Comparison of ENCODE assay signal across 9 mouse cellular contexts in the genomic region with DNA sequence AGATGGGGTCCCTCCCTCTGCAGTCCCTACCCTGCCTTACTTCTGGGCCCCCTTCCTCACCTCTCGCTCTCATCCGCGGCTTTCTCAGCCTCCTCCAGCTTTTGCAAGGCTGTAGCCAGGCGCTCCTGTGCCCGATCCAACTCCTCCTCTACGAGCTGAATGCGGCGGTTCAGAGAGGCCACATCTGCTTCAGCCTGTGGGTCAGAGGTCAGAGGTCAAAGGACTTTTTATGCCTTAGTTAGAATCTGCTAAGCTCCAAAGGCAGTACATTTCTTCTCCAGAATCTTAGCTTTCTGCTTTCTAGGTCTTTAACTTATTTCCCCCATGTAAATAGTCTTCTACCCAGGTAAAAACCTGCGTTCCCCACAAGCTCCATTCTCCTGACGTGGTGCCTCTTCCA. TPM values are rescaled to one million over a fixed set of nuclear protein-coding genes. Genes with fewer than 3 reads are reported as not detected.
DNase-seq lines count a peak whose midpoint lies in the region; ATAC-seq lines count a peak whose summit lies in the region.
"Had no signal": no experiment of that assay in that cellular context is flagged by ENCODE, and none has a peak within 500 bp of the region (broad histone marks: within the 10 kb centered on the region; RNA-seq: fewer than 3 reads in every experiment).

No protein-coding gene starts in this region.

- H3K4me2 ChIP-seq in heart, embryonic 13.5 days, result peak overlapping the region; percentile 76
- H3K4me2 ChIP-seq in embryonic facial prominence, embryonic 11.5 days (ENCODE audit: low read depth, low read length), result 0 out of 2 replicates have a peak overlapping the region, but pooled peaks have one; percentile 5
- H3K4me2 ChIP-seq in midbrain, embryonic 16.5 days (ENCODE audit: low read length), result peak overlapping the region; percentile 51

- 30% methylated on average over 10 of the region's 10 CpGs for WGBS in heart, embryonic 13.5 days
- 16% methylated on average over 10 of the region's 10 CpGs for WGBS in embryonic facial prominence, embryonic 11.5 days
- WGBS in midbrain, embryonic 16.5 days, result 15% methylated on average over 10 of the region's 10 CpGs

- peaks cover 50% of the 10 kb centered on the region for H3K36me3 ChIP-seq in heart, embryonic 13.5 days
- H3K36me3 ChIP-seq in embryonic facial prominence, embryonic 11.5 days (replicated peaks; ENCODE audit: control insufficient read depth, insufficient read depth, low read depth, low read length), result no peaks in the 10 kb centered on the region
- H3K36me3 ChIP-seq in midbrain, embryonic 16.5 days (ENCODE audit: control insufficient read depth, insufficient read depth, low read length), result no peaks in the 10 kb centered on the region

- DNase-seq in heart, adult 8-10 months (ENCODE audit: low spot score), result no peak
- DNase-seq in embryonic facial prominence, embryonic 11.5 days (ENCODE audit: low spot score), result no peak
- peak; percentile 53 for DNase-seq in induced T-regulatory cell, adult 2 months (ENCODE audit: low read depth)
- no peak for DNase-seq in adrenal gland, adult 2 months
- no peak for DNase-seq in lung, postnatal 4 days
- no peak for DNase-seq in left cerebral cortex, postnatal 4 days

- H3K9me3 ChIP-seq in heart, embryonic 13.5 days, result no peaks in the 10 kb centered on the region
- H3K9me3 ChIP-seq in embryonic facial prominence, embryonic 11.5 days (replicated peaks; ENCODE audit: control insufficient read depth, low read length), result no peaks in the 10 kb centered on the region
- no peaks in the 10 kb centered on the region for H3K9me3 ChIP-seq in midbrain, embryonic 16.5 days (replicated peaks; ENCODE audit: control insufficient read depth, low read length, poor library complexity, severe bottlenecking)

- H3K4me1 ChIP-seq in heart, embryonic 13.5 days, result peaks cover 79% of the 10 kb centered on the region
- H3K4me1 ChIP-seq in embryonic facial prominence, embryonic 11.5 days (ENCODE audit: control insufficient read depth, insufficient read depth, low read length), result peaks cover 2% of the 10 kb centered on the region; the same call in 1 of the 2 replicates
- peaks cover 19% of the 10 kb centered on the region for H3K4me1 ChIP-seq in midbrain, embryonic 16.5 days (ENCODE audit: control insufficient read depth, insufficient read depth, low read length)

- H3K4me3 ChIP-seq in heart, embryonic 13.5 days, result peak overlapping the region; percentile 60
- no peak overlapping the region for H3K4me3 ChIP-seq in embryonic facial prominence, embryonic 11.5 days (ENCODE audit: low read depth, low read length)
- peak overlapping the region; percentile 19; the same call in 1 of the 2 replicates for H3K4me3 ChIP-seq in midbrain, embryonic 16.5 days (ENCODE audit: low read depth, low read length)

- peaks cover 31% of the 10 kb centered on the region for H3K27me3 ChIP-seq in heart, embryonic 13.5 days (replicated peaks)
- H3K27me3 ChIP-seq in embryonic facial prominence, embryonic 11.5 days (ENCODE audit: control insufficient read depth, insufficient read depth, low read length), result peaks cover 16% of the 10 kb centered on the region
- H3K27me3 ChIP-seq in midbrain, embryonic 16.5 days (ENCODE audit: control insufficient read depth, insufficient read depth, low read depth, low read length), result peaks cover 25% of the 10 kb centered on the region

- ATAC-seq in heart, embryonic 13.5 days (ENCODE audit: extremely low read depth, insufficient number of reproducible peaks, low FRiP score, low TSS enrichment), result no peak
- no peak for ATAC-seq in embryonic facial prominence, embryonic 11.5 days (replicated peaks; ENCODE audit: insufficient number of reproducible peaks, low FRiP score, low TSS enrichment, low read depth)
- ATAC-seq in midbrain, embryonic 16.5 days, result 0 out of 2 replicates have a peak, but pooled peaks have one; percentile 21

- intact Hi-C loops in left cerebral cortex, postnatal 4 days (cut with DNase I), result no loop called here

- H3K27ac ChIP-seq in heart, embryonic 13.5 days (replicated peaks), result no peak overlapping the region
- H3K27ac ChIP-seq in embryonic facial prominence, embryonic 11.5 days (replicated peaks; ENCODE audit: low read depth, low read length), result no peak overlapping the region
- no peak overlapping the region for H3K27ac ChIP-seq in midbrain, embryonic 16.5 days (ENCODE audit: low read length)

- peak overlapping the region; percentile 87 for H3K9ac ChIP-seq in heart, embryonic 13.5 days
- no peak overlapping the region for H3K9ac ChIP-seq in embryonic facial prominence, embryonic 11.5 days (replicated peaks; ENCODE audit: low read length)
- H3K9ac ChIP-seq in midbrain, embryonic 16.5 days (ENCODE audit: low read depth, low read length), result no peak overlapping the region

RNA-seq across cellular contexts. Expression of gene Tpm2, which starts 4.0 kb away (rescaled TPM):
- polyA plus RNA-seq in heart, embryonic 13.5 days (2015; fragmentation: Nextera tagmentation; extraction: Ambion mirVana), result 143 and 157 TPM in 2 replicates
- total RNA-seq in heart, adult 8-10 months (2022), result 10 to 100 TPM; 25.4 to 34.9 (median 31.1) TPM
- polyA plus RNA-seq in embryonic facial prominence, embryonic 11.5 days (2014; fragmentation: Nextera tagmentation; extraction: Ambion mirVana), result 97.9 and 99.1 TPM in 2 replicates
- 7.3 and 8.3 TPM in 2 replicates for polyA plus RNA-seq in midbrain, embryonic 16.5 days (2015; fragmentation: Nextera tagmentation; extraction: Ambion mirVana)
- 100 to 1,000 TPM in 1 of 2 experiments, 10 to 100 TPM in 1; 43.3 to 120 TPM for total RNA-seq in adrenal gland, adult 2 months (2021)
- 21.1 and 34.6 TPM in 2 replicates for polyA plus RNA-seq in adrenal gland, adult 2 months (2012; rRNA removed)
- total RNA-seq in left cerebral cortex, postnatal 4 days (2021), result 1 to 10 TPM; 4.7 to 5.2 TPM

RNA-seq across cellular contexts. Expression of gene Car9, which starts 12.8 kb away (rescaled TPM):
- polyA plus RNA-seq in heart, embryonic 13.5 days (2015; fragmentation: Nextera tagmentation; extraction: Ambion mirVana), result 1.8 and 2.0 TPM in 2 replicates
- total RNA-seq in heart, adult 8-10 months (2022), result 1 to 10 TPM in 1 of 4 experiments, under 1 TPM in 3; 0.25 to 1.0 (median 0.52) TPM
- polyA plus RNA-seq in embryonic facial prominence, embryonic 11.5 days (2014; fragmentation: Nextera tagmentation; extraction: Ambion mirVana), result 0.41 and 0.52 TPM in 2 replicates
- 0.21 TPM in 1 of 2 replicates, not detected in the other for polyA plus RNA-seq in midbrain, embryonic 16.5 days (2015; fragmentation: Nextera tagmentation; extraction: Ambion mirVana)
- total RNA-seq in adrenal gland, adult 2 months (2021), result under 1 TPM; 0.17 to 0.28 TPM
- 0.57 and 1.4 TPM in 2 replicates for polyA plus RNA-seq in adrenal gland, adult 2 months (2012; rRNA removed)
- under 1 TPM; 0.83 to 0.84 TPM for total RNA-seq in left cerebral cortex, postnatal 4 days (2021)
- total RNA-seq: CH12.LX had no signal

RNA-seq across cellular contexts. Expression of gene Arhgef39, which starts 20.1 kb away (rescaled TPM):
- polyA plus RNA-seq in heart, embryonic 13.5 days (2015; fragmentation: Nextera tagmentation; extraction: Ambion mirVana), result 32.0 and 40.3 TPM in 2 replicates
- total RNA-seq in heart, adult 8-10 months (2022), result not detected
- 41.0 and 43.7 TPM in 2 replicates for polyA plus RNA-seq in embryonic facial prominence, embryonic 11.5 days (2014; fragmentation: Nextera tagmentation; extraction: Ambion mirVana)
- 4.4 and 7.3 TPM in 2 replicates for polyA plus RNA-seq in midbrain, embryonic 16.5 days (2015; fragmentation: Nextera tagmentation; extraction: Ambion mirVana)
- total RNA-seq in adrenal gland, adult 2 months (2021), result 1 to 10 TPM; 1.0 to 2.1 TPM
- polyA plus RNA-seq in adrenal gland, adult 2 months (2012; rRNA removed), result 4.8 and 6.6 TPM in 2 replicates
- total RNA-seq in left cerebral cortex, postnatal 4 days (2021), result 1 to 10 TPM; 3.6 to 3.8 TPM

RNA-seq across cellular contexts. Expression of gene Ccdc107, which starts 26.9 kb away (rescaled TPM):
- 70.9 and 77.6 TPM in 2 replicates for polyA plus RNA-seq in heart, embryonic 13.5 days (2015; fragmentation: Nextera tagmentation; extraction: Ambion mirVana)
- 10 to 100 TPM; 28.7 to 39.4 (median 32.4) TPM for total RNA-seq in heart, adult 8-10 months (2022)
- 54.6 and 61.1 TPM in 2 replicates for polyA plus RNA-seq in embryonic facial prominence, embryonic 11.5 days (2014; fragmentation: Nextera tagmentation; extraction: Ambion mirVana)
- 81.1 and 90.3 TPM in 2 replicates for polyA plus RNA-seq in midbrain, embryonic 16.5 days (2015; fragmentation: Nextera tagmentation; extraction: Ambion mirVana)
- total RNA-seq in adrenal gland, adult 2 months (2021), result 10 to 100 TPM; 54.5 to 69.2 TPM
- 376 and 526 TPM in 2 replicates for polyA plus RNA-seq in adrenal gland, adult 2 months (2012; rRNA removed)
- 10 to 100 TPM; 29.9 to 34.3 TPM for total RNA-seq in left cerebral cortex, postnatal 4 days (2021)

RNA-seq across cellular contexts. Expression of gene Sit1, which starts 36.0 kb away (rescaled TPM):
- polyA plus RNA-seq in heart, embryonic 13.5 days (2015; fragmentation: Nextera tagmentation; extraction: Ambion mirVana), result not detected in 2 replicates
- total RNA-seq in heart, adult 8-10 months (2022), result not detected
- polyA plus RNA-seq in embryonic facial prominence, embryonic 11.5 days (2014; fragmentation: Nextera tagmentation; extraction: Ambion mirVana), result not detected in 2 replicates
- not detected in 2 replicates for polyA plus RNA-seq in midbrain, embryonic 16.5 days (2015; fragmentation: Nextera tagmentation; extraction: Ambion mirVana)
- total RNA-seq in adrenal gland, adult 2 months (2021), result not detected
- polyA plus RNA-seq in adrenal gland, adult 2 months (2012; rRNA removed), result 0.28 and 0.73 TPM in 2 replicates
- not detected for total RNA-seq in left cerebral cortex, postnatal 4 days (2021)

Comparison
In these comparisons a context has a peak if more than half of its experiments do, and no peak if none do; other contexts are left out.
1. H3K4me2 ChIP-seq: peak in every context shown above with its lines; median percentile 76 in heart, embryonic 13.5 days; 51 in midbrain, embryonic 16.5 days; 5 in embryonic facial prominence, embryonic 11.5 days.